Mouse (Mus musculus): ENCODE results near the gene Crtac1.

- TF ChIP-seq ZC3H11A (IDR thresholded peaks at IDR 0.05; ENCODE audit: borderline replicate concordance, low read depth, low read length) (no peak), ZNF384 (IDR thresholded peaks at IDR 0.05; ENCODE audit: low read depth, low read length) (no peak), HCFC1 (IDR thresholded peaks at IDR 0.05; ENCODE audit: borderline replicate concordance, insufficient read depth, low read length) (no peak)
Measured at GRCm38 (mm10) chr19:42307019-42307418, 124.6 kb downstream of the Crtac1 start.

Data from ES-E14 (cell line).